Mouse (Mus musculus) Patski (cell line): ENCODE measurements around the gene Rgs17. TPM values are rescaled to one million over a fixed set of nuclear protein-coding genes. Genes with fewer than 3 reads are reported as not detected.
A peak's percentile ranks its signal among the peaks of the same experiment; 100 is the strongest.

Source experiments
- ATAC-seq: fragments of 100-300 bp; one replicate; pipeline ENCODE4 v1.8.0; 2021
- CTCF ChIA-PET: fragments of 350-600 bp; sonication (Branson Sonifier 250); formaldehyde crosslinking; loops from one replicate; lab custom pipeline; 2022; ENCODE audit warnings: inconsistent platforms; lab: Charles Lee
- POLR2A ChIA-PET: fragments of 350-600 bp; sonication (Branson Sonifier 250); formaldehyde crosslinking; loops from one replicate; lab custom pipeline; 2022; ENCODE audit warnings: antibody characterized with exemption, inconsistent platforms; lab: Charles Lee
- DNase-seq: peaks from one replicate; pipeline ENCODE4 v3.0.0-alpha.2; 2011; ENCODE audit warnings: low read depth, low spot score
- H3K27me3 ChIP-seq: fragments of 371-371 bp; one replicate; pipeline ENCODE4 v1.5.1; 2021
- CTCF ChIP-seq: fragments of 100-300 bp; IDR thresholded peaks from one replicate; pipeline ENCODE4 v1.5.1; 2021
- in situ Hi-C: fragments of 300-500 bp; cut with MboI; formaldehyde crosslinking; loops from 3 replicates; pipeline ENCODE4 v1.11.1; 2018; ENCODE audit warnings: low pct_unique_long_range_greater_than_20kb, mixed read lengths
- polyA plus RNA-seq: library from polyadenylated mRNA; unstranded; gene quantifications from one replicate; pipeline ENCODE4 v1.2.3, GENCODE M21; 2021

Rgs17 gene
- polyA plus RNA-seq, 1 experiment from 2014 or later: 0.24 TPM

- ChIA-PET CTCF (interaction anchor here (1.4 to 5.6 kb wide), 2 partner anchors 21 to 26 kb away, joined by 3 to 28 read pairs; partner anchors contain the start of gene Fbxo5), POLR2A (no interaction called here)
- peaks cover 57% of the 10 kb centered on the region for H3K27me3 ChIP-seq
- in situ Hi-C loops: no loop called here
- no peak for DNase-seq
- no peak for ATAC-seq
- no peak for TF ChIP-seq CTCF
These were observed 95.7 kb downstream of the Rgs17 start for GRCm38 (mm10) chr10:5826336-5827025.

- in situ Hi-C loops: loop anchor here (25.0 kb wide), 6 partner anchors 612 to 1963 kb away; partner anchors contain the start of genes Ginm1, Ppil4 and Zbtb2
- peak; percentile 57 for ATAC-seq
- peak; percentile 68 for TF ChIP-seq CTCF
These were observed 97.4 kb downstream of the Rgs17 start for GRCm38 (mm10) chr10:5824779-5825178.

GRCm38 (mm10) chr10:5823740-5824491 lies 98.3 kb downstream of the Rgs17 start, which contains the start of gene Mtrf1l:
Gene Mtrf1l (minus strand): TSS chr10:5823910.
- in situ Hi-C loops: loop anchor here (25.0 kb wide), 6 partner anchors 612 to 1963 kb away; partner anchors contain the start of genes Ginm1, Ppil4 and Zbtb2
- TF ChIP-seq CTCF: no peak
- CTCF ChIA-PET: interaction anchor here (1.0 to 5.6 kb wide), 6 partner anchors 10 to 37 kb away, joined by 3 to 28 read pairs (median 10); partner anchors contain the start of gene Fbxo5
- peaks cover 36% of the 10 kb centered on the region for H3K27me3 ChIP-seq
- DNase-seq (peak; percentile 97), ATAC-seq (peak; percentile 94)
- POLR2A ChIA-PET: interaction anchor here (1.4 kb wide), 1 partner anchor 18 kb away, joined by 3 read pairs; the partner anchor contains the start of gene Fbxo5

More at GRCm38 (mm10) chr10:5824779-5825178, 97.4 kb downstream of the Rgs17 start:
- no peak for DNase-seq
- H3K27me3 ChIP-seq: peaks cover 44% of the 10 kb centered on the region
- ChIA-PET POLR2A (no interaction called here), CTCF (interaction anchor here (0.5 to 5.6 kb wide), 11 partner anchors 9 to 1841 kb away, joined by 3 to 28 read pairs (median 3); partner anchors contain the start of gene Fbxo5)

GRCm38 (mm10) chr10:5823291-5823739 lies 98.9 kb downstream of the Rgs17 start:
- in situ Hi-C loops: loop anchor here (25.0 kb wide), 6 partner anchors 611 to 1964 kb away; partner anchors contain the start of genes Ginm1, Ppil4 and Zbtb2
- CTCF ChIA-PET: interaction anchor here (2.3 to 5.6 kb wide), 3 partner anchors 11 to 23 kb away, joined by 9 to 28 read pairs (median 10); no protein-coding TSS in a partner anchor
- no peak for TF ChIP-seq CTCF
- ATAC-seq (peak; percentile 1), DNase-seq (no peak)
- POLR2A ChIA-PET: interaction anchor here (1.4 kb wide), 1 partner anchor 18 kb away, joined by 3 read pairs; the partner anchor contains the start of gene Fbxo5
- peaks cover 30% of the 10 kb centered on the region for H3K27me3 ChIP-seq

- ChIA-PET CTCF (no interaction called here), POLR2A (no interaction called here)
- DNase-seq: no peak
- no peak for TF ChIP-seq CTCF
- ATAC-seq: no peak
- no peaks in the 10 kb centered on the region for H3K27me3 ChIP-seq
- in situ Hi-C loops: loop anchor here (25.0 kb wide), 6 partner anchors 606 to 1969 kb away; partner anchors contain the start of genes Ginm1, Ppil4 and Zbtb2
These were observed 103.4 kb downstream of the Rgs17 start for GRCm38 (mm10) chr10:5818772-5819171.

- TF ChIP-seq CTCF: no peak
- no peaks in the 10 kb centered on the region for H3K27me3 ChIP-seq
- in situ Hi-C loops: loop anchor here (25.0 kb wide), 6 partner anchors 604 to 1971 kb away; partner anchors contain the start of genes Ginm1, Ppil4 and Zbtb2
- ChIA-PET POLR2A (no interaction called here), CTCF (interaction anchor here (2.3 kb wide), 1 partner anchor 15 kb away, joined by 7 read pairs; no protein-coding TSS in a partner anchor)
- ATAC-seq (no peak), DNase-seq (no peak)
These were observed 106.2 kb downstream of the Rgs17 start for GRCm38 (mm10) chr10:5815968-5816367.

GRCm38 (mm10) chr10:5813724-5814123 lies 108.5 kb downstream of the Rgs17 start:
- no peak for TF ChIP-seq CTCF
- no peak for ATAC-seq
- ChIA-PET POLR2A (no interaction called here), CTCF (interaction anchor here (2.3 kb wide), 1 partner anchor 13 kb away, joined by 7 read pairs; no protein-coding TSS in a partner anchor)
- no peak for DNase-seq
- in situ Hi-C loops: loop anchor here (25.0 kb wide), 6 partner anchors 601 to 1974 kb away; partner anchors contain the start of genes Ginm1, Ppil4 and Zbtb2
- H3K27me3 ChIP-seq: no peaks in the 10 kb centered on the region

- in situ Hi-C loops: loop anchor here (25.0 kb wide), 6 partner anchors 595 to 1980 kb away; partner anchors contain the start of genes Ginm1, Ppil4 and Zbtb2
- ChIA-PET CTCF (no interaction called here), POLR2A (no interaction called here)
- ATAC-seq (no peak), DNase-seq (no peak)
- no peak for TF ChIP-seq CTCF
- H3K27me3 ChIP-seq: no peaks in the 10 kb centered on the region
These were observed 114.5 kb downstream of the Rgs17 start for GRCm38 (mm10) chr10:5807683-5808082.

- ATAC-seq: no peak
- no peaks in the 10 kb centered on the region for H3K27me3 ChIP-seq
- ChIA-PET CTCF (interaction anchor here (2.0 kb wide), 1 partner anchor 18 kb away, joined by 10 read pairs; the partner anchor contains the start of gene Mtrf1l), POLR2A (no interaction called here)
- no peak for TF ChIP-seq CTCF
- no peak for DNase-seq
- in situ Hi-C loops: loop anchor here (25.0 kb wide), 6 partner anchors 595 to 1980 kb away; partner anchors contain the start of genes Ginm1, Ppil4 and Zbtb2
These were observed 115.2 kb downstream of the Rgs17 start for GRCm38 (mm10) chr10:5806996-5807395.
